Mouse (Mus musculus) forebrain, embryonic 16.5 days (tissue): Measurements from ENCODE around the gene Tmem169. TPM values are rescaled to one million over a fixed set of nuclear protein-coding genes. Genes with fewer than 3 reads are reported as not detected.

Experiments
- ATAC-seq: fragments of 200-750 bp; cut with Nextera tagmentation; 2 replicates; pipeline ENCODE4 v1.8.0; 2017; ENCODE audit warnings: mild to moderate bottlenecking, moderate library complexity
- H3K27ac ChIP-seq: fragments of 300-500 bp; sonication (generic); 2 replicates; pipeline ENCODE4 v1.5.1; 2014; ENCODE audit warnings: low read length, control low read depth
- H3K27me3 ChIP-seq: fragments of 300-500 bp; sonication (generic); replicated peaks from 2 replicates; pipeline ENCODE4 v1.6.1; 2014; ENCODE audit warnings: low read length; ENCODE audit not compliant: control insufficient read depth, insufficient read depth
- H3K36me3 ChIP-seq: fragments of 300-500 bp; sonication (generic); 2 replicates; pipeline ENCODE4 v1.6.1; 2014; ENCODE audit not compliant: control insufficient read depth, insufficient read depth
- H3K4me1 ChIP-seq: fragments of 300-500 bp; sonication (generic); replicated peaks from 2 replicates; pipeline ENCODE4 v1.6.1; 2014; ENCODE audit warnings: low read length; ENCODE audit not compliant: control insufficient read depth, insufficient read depth
- H3K4me2 ChIP-seq: fragments of 300-500 bp; sonication (generic); 2 replicates; pipeline ENCODE4 v1.6.1; 2014; ENCODE audit warnings: mild to moderate bottlenecking, low read length, control low read depth
- H3K4me3 ChIP-seq: fragments of 300-500 bp; sonication (generic); replicated peaks from 2 replicates; pipeline ENCODE4 v1.5.1; 2014; ENCODE audit warnings: mild to moderate bottlenecking, low read length, control low read depth
- H3K9ac ChIP-seq: fragments of 300-500 bp; sonication (generic); replicated peaks from 2 replicates; pipeline ENCODE4 v1.6.1; 2014; ENCODE audit warnings: low read depth, low read length, control low read depth
- H3K9me3 ChIP-seq: fragments of 300-500 bp; sonication (generic); 2 replicates; pipeline ENCODE4 v1.6.1; 2016; ENCODE audit warnings: low read length; ENCODE audit not compliant: control insufficient read depth
- WGBS: fragments of 180-500 bp; shearing (Covaris S2); extraction: QIAGEN DNeasy Blood & Tissue Kit; methylation state at CpG from one replicate; pipeline ENCODE4 v1.1.7; 2014; 5-methylcytosine and 5-hydroxymethylcytosine counted together
- polyA plus RNA-seq: library from polyadenylated mRNA; unstranded; fragments of >200 nt; fragmentation: Nextera tagmentation; extraction: Ambion mirVana; gene quantifications from 2 replicates; pipeline ENCODE4 v1.2.1, GENCODE M21; 2015

Gene Tmem169
- polyA plus RNA-seq, 1 experiment from 2014 or later: 39.8 TPM

DNA sequence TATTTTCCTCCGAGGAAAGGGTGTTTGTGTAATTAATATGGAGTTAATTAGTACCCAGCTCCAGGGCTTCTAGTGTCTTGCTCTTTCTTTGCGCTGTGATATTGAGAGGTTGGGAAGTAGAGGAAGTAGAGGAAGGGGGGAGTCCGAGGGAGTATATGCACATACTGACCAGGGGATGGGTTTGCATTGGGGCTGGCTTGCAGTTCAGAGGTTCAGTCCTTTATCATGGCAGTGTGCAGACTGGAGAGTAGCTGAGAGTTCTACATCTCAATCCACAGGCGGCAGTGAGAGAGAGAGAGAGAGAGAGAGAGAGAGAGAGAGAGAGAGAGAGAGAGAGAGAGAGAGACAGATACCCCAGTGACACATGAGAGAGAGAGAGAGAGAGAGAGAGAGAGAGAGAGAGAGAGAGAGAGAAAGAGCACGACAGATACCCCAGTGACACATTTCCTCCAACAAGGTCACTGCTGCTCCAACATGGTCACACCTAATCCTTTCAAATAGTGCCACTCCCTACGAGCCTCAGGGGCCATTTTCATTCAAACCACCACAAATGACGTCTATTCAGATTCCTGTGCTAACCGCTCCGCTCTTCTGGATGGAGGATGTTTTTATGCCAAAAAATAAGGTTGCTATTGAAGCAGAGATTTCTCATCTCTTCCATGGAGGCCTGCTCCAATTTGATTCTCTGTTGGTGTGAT is 28.7 kb downstream of the Tmem169 start:
- peaks cover 9% of the 10 kb centered on the region for H3K4me1 ChIP-seq
- no peak overlapping the region for H3K27ac ChIP-seq
- no peaks in the 10 kb centered on the region for H3K27me3 ChIP-seq
- no peaks in the 10 kb centered on the region for H3K9me3 ChIP-seq
- H3K4me3 ChIP-seq: no peak overlapping the region
- H3K9ac ChIP-seq: no peak overlapping the region
- no peak overlapping the region for H3K4me2 ChIP-seq
- no peaks in the 10 kb centered on the region; the same call in 1 of the 2 replicates for H3K36me3 ChIP-seq
- 84% methylated on average over 9 of the region's 9 CpGs for WGBS
- no peak for ATAC-seq

DNA sequence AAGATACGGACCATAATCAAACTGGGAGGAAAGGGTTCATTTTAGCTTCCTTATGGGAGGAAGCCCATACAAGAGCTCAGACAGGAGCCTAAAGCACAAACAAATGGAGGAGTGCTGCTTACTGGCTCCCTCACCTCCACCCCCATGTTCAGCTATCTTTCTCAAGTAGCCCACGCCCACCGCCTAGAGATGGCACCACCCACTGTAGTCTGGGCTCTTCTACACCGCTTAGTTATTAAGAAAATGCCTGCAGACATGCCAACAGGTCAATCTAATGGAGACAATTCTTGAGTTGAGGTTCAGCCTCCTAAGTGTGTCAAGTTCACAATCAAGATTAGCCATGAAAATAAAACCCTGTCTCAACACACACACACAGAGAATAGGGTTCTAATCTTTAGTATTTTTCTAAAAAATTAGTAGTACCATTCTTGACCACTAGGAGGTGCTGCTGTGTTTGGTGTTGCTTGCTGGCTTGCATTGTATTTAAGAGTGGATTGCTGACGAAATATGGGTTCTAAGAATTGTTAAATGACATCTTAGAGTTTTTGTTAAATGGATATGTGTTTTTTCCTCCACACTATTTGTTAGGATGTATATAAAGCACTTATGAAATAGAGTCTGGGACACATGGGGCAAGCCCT is 29.4 kb downstream of the Tmem169 start:
- Histone ChIP-seq H3K9ac (no peak overlapping the region), H3K4me1 (peaks cover 3% of the 10 kb centered on the region; the same call in 1 of the 2 replicates), H3K9me3 (no peaks in the 10 kb centered on the region), H3K4me2 (no peak overlapping the region), H3K27me3 (no peaks in the 10 kb centered on the region), H3K36me3 (no peaks in the 10 kb centered on the region; the same call in 1 of the 2 replicates), H3K4me3 (no peak overlapping the region), H3K27ac (no peak overlapping the region)
- peak; percentile 49; the same call in 1 of the 2 replicates for ATAC-seq
- 70% methylated on average over 5 of the region's 5 CpGs for WGBS

DNA sequence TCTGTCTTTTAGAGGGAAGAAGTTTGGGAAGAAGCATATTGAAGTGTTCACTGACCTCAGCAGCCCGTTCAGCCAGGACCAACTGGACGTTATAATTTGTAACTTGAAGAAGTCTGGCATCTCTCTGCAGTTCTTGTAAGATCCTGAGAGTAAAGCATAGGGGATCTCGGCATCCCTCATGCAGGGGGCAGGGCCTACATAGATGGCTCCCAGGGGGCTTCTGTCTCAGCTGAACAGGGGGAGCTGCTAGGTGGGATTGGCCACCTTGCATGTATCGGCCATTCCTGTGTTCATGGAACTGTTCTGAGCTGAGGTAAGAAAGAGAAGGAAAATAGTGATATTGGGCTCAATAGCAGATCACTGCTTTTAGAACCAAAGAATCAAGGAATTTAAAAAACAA is 31.3 kb downstream of the Tmem169 start:
- no peak overlapping the region for H3K9ac ChIP-seq
- no peaks in the 10 kb centered on the region for H3K9me3 ChIP-seq
- H3K36me3 ChIP-seq: no peaks in the 10 kb centered on the region; the same call in 1 of the 2 replicates
- H3K27me3 ChIP-seq: no peaks in the 10 kb centered on the region
- no peaks in the 10 kb centered on the region for H3K4me1 ChIP-seq
- H3K4me2 ChIP-seq: no peak overlapping the region
- no peak for ATAC-seq
- no peak overlapping the region for H3K4me3 ChIP-seq
- H3K27ac ChIP-seq: no peak overlapping the region
- 94% methylated on average over 4 of the region's 4 CpGs for WGBS

DNA sequence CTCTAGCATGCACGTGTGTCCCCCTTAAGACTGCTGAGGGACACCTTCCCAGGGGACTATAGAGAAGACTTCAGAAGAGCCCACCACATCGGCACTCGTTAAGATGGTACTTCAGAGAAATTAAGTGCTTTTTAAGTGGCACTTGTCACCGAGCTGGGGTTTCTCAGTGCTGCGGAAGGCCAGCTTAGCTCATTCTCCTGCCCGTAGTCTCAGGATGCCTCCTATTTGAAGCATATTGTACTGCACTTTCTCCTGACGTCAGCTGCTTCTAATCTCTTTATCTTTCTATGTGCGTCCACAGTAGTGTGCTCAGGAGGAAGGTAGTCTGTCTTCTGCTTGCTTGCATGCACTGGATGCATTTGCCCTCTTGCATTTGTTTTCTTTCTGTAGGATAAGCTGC is 32.2 kb downstream of the Tmem169 start:
- Histone ChIP-seq H3K9me3 (no peaks in the 10 kb centered on the region), H3K4me1 (no peaks in the 10 kb centered on the region), H3K27ac (no peak overlapping the region), H3K4me3 (no peak overlapping the region), H3K9ac (no peak overlapping the region), H3K27me3 (no peaks in the 10 kb centered on the region), H3K4me2 (no peak overlapping the region), H3K36me3 (peaks cover 4% of the 10 kb centered on the region)
- ATAC-seq: no peak
- 55% methylated on average over 8 of the region's 8 CpGs for WGBS

DNA sequence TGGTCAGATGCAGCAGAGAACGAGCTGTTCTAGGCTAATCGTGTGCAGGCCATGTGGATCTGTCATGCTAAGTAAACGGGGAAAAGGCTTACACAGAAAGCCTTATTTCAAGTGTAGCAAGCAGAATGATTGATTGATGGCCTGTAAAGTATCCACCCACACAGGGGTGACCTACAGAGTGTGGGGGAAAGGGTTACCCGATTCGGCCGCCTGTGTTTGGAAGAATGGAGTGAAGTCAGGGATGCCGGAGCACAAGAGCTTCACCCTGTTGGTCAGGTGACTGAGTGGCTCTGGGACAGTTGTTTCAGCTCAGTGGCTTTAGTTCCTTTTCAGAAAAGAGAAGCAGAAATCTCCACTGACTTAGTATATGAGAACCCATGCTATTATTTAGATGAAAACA is 32.7 kb downstream of the Tmem169 start:
- H3K36me3 ChIP-seq: peaks cover 4% of the 10 kb centered on the region
- no peak for ATAC-seq
- no peaks in the 10 kb centered on the region for H3K9me3 ChIP-seq
- H3K4me1 ChIP-seq: no peaks in the 10 kb centered on the region
- no peak overlapping the region for H3K27ac ChIP-seq
- 78% methylated on average over 7 of the region's 7 CpGs for WGBS
- no peak overlapping the region for H3K4me3 ChIP-seq
- H3K9ac ChIP-seq: no peak overlapping the region
- H3K4me2 ChIP-seq: no peak overlapping the region
- no peaks in the 10 kb centered on the region for H3K27me3 ChIP-seq

GRCm38 (mm10) chr1:72320759-72321158 is 36.6 kb downstream of the Tmem169 start:
- Histone ChIP-seq H3K27me3 (no peaks in the 10 kb centered on the region), H3K27ac (no peak overlapping the region), H3K9me3 (no peaks in the 10 kb centered on the region), H3K4me2 (no peak overlapping the region), H3K9ac (no peak overlapping the region), H3K36me3 (peaks cover 4% of the 10 kb centered on the region), H3K4me1 (no peaks in the 10 kb centered on the region), H3K4me3 (no peak overlapping the region)
- WGBS: 92% methylated on average over 5 of the region's 5 CpGs
- ATAC-seq: no peak

DNA sequence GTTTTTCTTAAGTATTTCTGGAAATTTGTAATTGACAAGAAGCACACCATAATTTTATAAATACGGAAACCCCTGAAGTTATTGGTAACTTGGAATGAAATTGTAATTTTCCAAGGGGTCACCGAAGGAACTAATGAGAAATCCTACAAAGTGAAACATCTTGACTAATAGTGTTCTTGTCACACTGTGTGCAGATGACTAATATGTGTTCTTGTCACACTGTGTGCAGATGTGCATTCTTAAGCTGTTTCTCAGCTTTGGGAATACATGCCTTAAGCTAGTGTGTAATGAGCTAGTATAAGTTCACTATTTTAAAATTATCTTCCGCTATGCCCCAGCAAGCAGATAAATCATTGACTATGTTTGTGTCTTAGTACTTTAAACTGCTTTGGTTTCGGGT is 39.1 kb downstream of the Tmem169 start:
- no peak for ATAC-seq
- Histone ChIP-seq H3K9me3 (no peaks in the 10 kb centered on the region), H3K4me1 (no peaks in the 10 kb centered on the region), H3K4me3 (no peak overlapping the region), H3K27ac (no peak overlapping the region), H3K27me3 (no peaks in the 10 kb centered on the region), H3K4me2 (no peak overlapping the region), H3K36me3 (peaks cover 7% of the 10 kb centered on the region), H3K9ac (no peak overlapping the region)
- WGBS: 99% methylated on average over 4 of the region's 4 CpGs

GRCm38 (mm10) chr1:72326162-72326821 is 42.1 kb downstream of the Tmem169 start:
- no peak for ATAC-seq
- no peaks in the 10 kb centered on the region for H3K27me3 ChIP-seq
- peaks cover 5% of the 10 kb centered on the region; the same call in 1 of the 2 replicates for H3K36me3 ChIP-seq
- WGBS: 93% methylated on average over 11 of the region's 11 CpGs
- no peak overlapping the region for H3K4me3 ChIP-seq
- no peaks in the 10 kb centered on the region for H3K4me1 ChIP-seq
- no peak overlapping the region for H3K9ac ChIP-seq
- no peaks in the 10 kb centered on the region for H3K9me3 ChIP-seq
- no peak overlapping the region for H3K27ac ChIP-seq
- H3K4me2 ChIP-seq: no peak overlapping the region

DNA sequence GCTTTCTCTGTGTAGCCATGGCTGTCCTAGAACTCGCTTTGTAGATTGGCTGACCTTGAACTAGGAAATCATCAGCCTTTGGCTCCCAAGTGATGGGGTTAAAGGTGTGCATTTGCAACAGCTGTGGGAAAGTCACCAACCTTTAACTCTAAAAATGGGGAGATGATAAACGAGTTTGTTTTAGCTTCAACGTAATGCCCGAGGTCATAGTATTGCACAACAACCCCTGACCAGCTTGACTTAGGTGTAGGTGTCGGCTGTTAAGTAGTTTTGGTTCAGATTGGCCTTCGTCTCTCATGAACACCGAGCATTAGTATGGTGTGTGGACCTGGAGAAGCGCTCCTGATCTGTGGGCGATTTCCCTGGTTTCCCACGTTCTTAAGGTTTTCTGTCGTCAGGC is 50.6 kb downstream of the Tmem169 start:
- Histone ChIP-seq H3K4me2 (no peak overlapping the region), H3K4me3 (no peak overlapping the region), H3K4me1 (no peaks in the 10 kb centered on the region), H3K9me3 (no peaks in the 10 kb centered on the region), H3K9ac (no peak overlapping the region), H3K27ac (no peak overlapping the region), H3K36me3 (peaks cover 6% of the 10 kb centered on the region), H3K27me3 (no peaks in the 10 kb centered on the region)
- no peak for ATAC-seq
- 95% methylated on average over 11 of the region's 11 CpGs for WGBS
